12 mouse cellular contexts compared by ENCODE assay signal in the genomic region with DNA sequence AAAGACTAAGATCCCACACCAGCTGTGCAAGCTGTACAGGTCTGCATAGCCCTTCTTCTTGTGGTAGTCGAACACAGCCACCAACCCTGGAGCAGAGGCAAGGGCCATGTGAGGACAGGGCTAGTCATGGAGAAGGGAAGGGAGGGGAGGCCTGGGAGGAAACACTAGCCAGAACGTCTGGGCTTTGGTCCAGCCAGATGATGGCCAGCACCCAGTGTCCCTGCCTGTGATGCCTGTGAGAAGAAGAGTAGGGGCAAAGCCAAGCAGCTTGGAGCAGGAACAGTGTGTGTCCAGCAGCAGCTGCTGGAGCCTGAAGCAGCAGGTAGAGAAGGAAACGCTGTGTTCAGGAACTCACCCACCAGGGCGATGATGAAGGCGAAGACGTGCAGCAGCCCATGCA. TPM values are rescaled to one million over a fixed set of nuclear protein-coding genes. Genes with fewer than 3 reads are reported as not detected.
A peak's percentile ranks its signal among the peaks of the same experiment; 100 is the strongest.
DNase-seq lines count a peak whose midpoint lies in the region; ATAC-seq lines count a peak whose summit lies in the region.
"Had no signal": no experiment of that assay in that cellular context is flagged by ENCODE, and none has a peak within 500 bp of the region (broad histone marks: within the 10 kb centered on the region; RNA-seq: fewer than 3 reads in every experiment).

No protein-coding gene starts in this region.

- peak; percentile 55 for ATAC-seq in frontal cortex, adult (ENCODE audit: low TSS enrichment)

- intact Hi-C loops in heart, postnatal 36 days (cut with DNase I) = no loop called here

- DNase-seq in frontal cortex, postnatal 36 days (ENCODE audit: low spot score in 2 of 2) = no peak
- DNase-seq in urinary bladder, postnatal 10 days (ENCODE audit: low spot score) = peak; percentile 21
- no peak for DNase-seq in urinary bladder, adult 2 months (ENCODE audit: low spot score)
- peak; percentile 82 to 87 for DNase-seq in heart, postnatal 36 days
- DNase-seq in testis, postnatal 14 days (ENCODE audit: low spot score) = peak; percentile 87
- DNase-seq in B cell, adult 2 months = no peak
- DNase-seq in frontal cortex, adult 2 months (ENCODE audit: extremely low spot score in 1 of 2, low spot score in 1 of 2) = no peak

RNA-seq across cellular contexts. Expression of a gene that starts 16.9 kb away (rescaled TPM):
- polyA plus RNA-seq in urinary bladder, adult 2 months (2012; rRNA removed) = 25.2 and 26.9 TPM in 2 replicates
- total RNA-seq in heart, postnatal 36 days (2021) = 10 to 100 TPM in 1 of 2 experiments, 1 to 10 TPM in 1; 9.2 to 12.1 TPM
- 53.8 and 60.8 TPM in 2 replicates for polyA plus RNA-seq in frontal cortex, adult 2 months (2012; rRNA removed)

RNA-seq across cellular contexts. Expression of a gene that starts 31.5 kb away (rescaled TPM):
- polyA plus RNA-seq in urinary bladder, adult 2 months (2012; rRNA removed) = 13.6 and 16.5 TPM in 2 replicates
- total RNA-seq in heart, postnatal 36 days (2021) = 10 to 100 TPM; 21.9 to 38.1 TPM
- 6.3 and 8.5 TPM in 2 replicates for polyA plus RNA-seq in frontal cortex, adult 2 months (2012; rRNA removed)

RNA-seq across cellular contexts. Expression of a gene that starts 58.3 kb away (rescaled TPM):
- not detected in 2 replicates for polyA plus RNA-seq in urinary bladder, adult 2 months (2012; rRNA removed)
- not detected for total RNA-seq in heart, postnatal 36 days (2021)
- not detected in 2 replicates for polyA plus RNA-seq in frontal cortex, adult 2 months (2012; rRNA removed)
- total RNA-seq: CH12.LX; liver, adult 2 months had no signal
- polyA plus RNA-seq: heart, embryonic 16.5 days; liver, adult 2 months; neural tube, embryonic 14.5 days had no signal

Comparison
In these comparisons a context has a peak if more than half of its experiments do, and no peak if none do; other contexts are left out.
1. DNase-seq: peak in urinary bladder, postnatal 10 days (single experiment), heart, postnatal 36 days (2 of 2) and testis, postnatal 14 days (single experiment); none in frontal cortex, postnatal 36 days (0 of 2), urinary bladder, adult 2 months (single experiment), B cell, adult 2 months (0 of 2) and frontal cortex, adult 2 months (0 of 2).